Mouse (Mus musculus) layer of hippocampus, postnatal 25 days (tissue): ENCODE results near the gene Cryaa. TPM values are rescaled to one million over a fixed set of nuclear protein-coding genes. Genes with fewer than 3 reads are reported as not detected.
"Not testable (repeated sequence)": the region's sequence is repeated elsewhere in the genome, so short reads cannot be mapped to it uniquely, and the experiment has no call there.

Source experiments
- DNase-seq, 2 experiments: peaks; one replicate each; pipeline ENCODE4 v3.0.0; 2022; ENCODE audit warnings: mixed read lengths in 2 of 2, low spot score in 1 of 2; ENCODE audit errors: extremely low spot score in 1 of 2
- total RNA-seq, 2 experiments: library from RNA; stranded (reverse); gene quantifications; 2 replicates each; pipeline ENCODE4 v1.2.3; 2021

Cryaa gene
- total RNA-seq, 2 experiments from 2014 or later, result 0.31 TPM; not detected in 1

- DNase-seq, result peak; percentile 96 to 98
Measured at GRCm38 (mm10) chr17:31658468-31659185, 19.0 kb upstream of the Cryaa start, which contains the start of gene U2af1. Gene U2af1 (minus strand): TSS chr17:31658892.

- DNase-seq, result peak; percentile 67 to 75
Measured at GRCm38 (mm10) chr17:31660661-31661250, 16.9 kb upstream of the Cryaa start.

DNA sequence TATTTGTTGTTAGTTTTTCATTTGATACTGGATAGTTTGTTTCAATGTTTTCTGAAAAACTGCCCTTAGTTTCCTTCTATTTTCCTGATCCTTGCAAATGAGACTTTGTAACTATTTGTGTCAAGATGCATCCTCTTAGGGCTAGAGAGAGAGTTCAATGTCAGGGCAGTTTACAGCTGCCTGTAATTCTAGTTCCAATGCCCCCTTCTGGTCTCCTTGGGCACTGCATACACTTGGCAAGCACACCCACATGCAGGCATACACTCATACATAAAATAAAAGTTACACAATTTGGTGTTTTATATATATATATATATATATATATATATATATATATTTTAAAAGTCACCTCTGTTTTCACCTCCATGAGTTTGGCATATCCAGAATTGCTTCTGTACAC, 14.8 kb upstream of the Cryaa start:
- DNase-seq, result no peak

DNA sequence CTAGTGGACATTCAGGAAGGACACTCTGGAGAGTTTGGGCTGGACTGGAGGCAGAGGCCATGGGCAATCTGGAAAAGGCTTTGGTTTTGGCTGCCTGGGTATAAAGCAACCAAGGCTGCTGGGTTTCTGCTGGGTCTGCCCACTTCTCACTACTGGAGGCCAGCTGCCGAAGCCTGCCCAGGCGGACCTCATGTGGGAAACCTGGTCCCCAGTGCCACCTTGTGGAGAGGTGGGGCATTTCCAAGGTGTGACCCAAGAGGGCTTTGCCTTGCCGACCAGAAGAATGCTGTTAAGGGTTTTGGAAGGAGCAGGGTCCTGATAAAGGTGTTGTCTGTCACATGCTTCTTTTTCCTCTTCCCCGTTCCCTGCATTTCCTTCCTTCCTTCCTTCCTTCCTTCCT, 12.8 kb upstream of the Cryaa start:
- peak; percentile 46 to 78 for DNase-seq

GRCm38 (mm10) chr17:31668306-31668705, 9.3 kb upstream of the Cryaa start:
- no peak for DNase-seq

DNA sequence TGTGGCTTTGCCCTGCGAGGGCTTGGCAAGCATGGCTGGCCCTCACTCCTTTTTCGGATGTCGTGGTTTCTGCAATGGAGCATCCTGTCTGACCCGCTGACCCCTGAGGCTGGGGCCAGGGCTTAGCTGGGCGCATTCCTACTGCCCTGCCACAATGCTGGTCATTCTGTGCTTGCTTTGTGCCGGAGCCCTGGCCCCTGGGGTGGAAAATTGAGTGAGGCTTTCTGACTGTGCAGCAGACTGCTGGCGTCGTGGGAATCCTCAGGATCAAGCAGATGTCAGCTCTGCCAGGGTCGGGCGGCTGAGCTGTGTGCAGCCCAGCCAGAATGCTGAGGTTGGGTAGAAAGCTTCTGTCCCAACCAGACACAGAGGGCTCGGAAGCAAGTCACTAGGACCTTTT, 7.4 kb upstream of the Cryaa start:
- DNase-seq, result no peak

- no peak for DNase-seq
Measured at GRCm38 (mm10) chr17:31671698-31672097, 5.9 kb upstream of the Cryaa start.

- DNase-seq, result no peak
Measured at GRCm38 (mm10) chr17:31672279-31672678, 5.3 kb upstream of the Cryaa start.

DNA sequence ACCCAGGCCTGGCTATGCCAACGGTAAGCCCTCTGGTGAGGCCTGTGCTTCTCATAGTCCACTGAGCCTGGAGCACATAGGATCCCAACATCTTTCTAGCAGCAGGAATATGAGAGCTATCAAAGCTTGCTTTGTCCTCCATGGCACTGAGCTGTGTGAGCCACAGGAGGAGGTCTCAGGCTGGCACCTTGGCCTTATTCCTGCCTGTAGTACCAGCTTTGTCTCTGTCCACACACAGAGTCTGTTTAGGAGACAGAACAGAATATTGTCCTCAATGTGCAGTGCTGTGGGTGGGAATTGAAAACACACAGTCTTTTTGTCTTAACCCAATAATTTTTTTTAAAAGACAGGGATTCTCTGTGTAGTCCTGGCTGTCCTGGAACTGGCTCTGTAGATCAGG, 3.2 kb upstream of the Cryaa start:
- DNase-seq, result no peak

DNA sequence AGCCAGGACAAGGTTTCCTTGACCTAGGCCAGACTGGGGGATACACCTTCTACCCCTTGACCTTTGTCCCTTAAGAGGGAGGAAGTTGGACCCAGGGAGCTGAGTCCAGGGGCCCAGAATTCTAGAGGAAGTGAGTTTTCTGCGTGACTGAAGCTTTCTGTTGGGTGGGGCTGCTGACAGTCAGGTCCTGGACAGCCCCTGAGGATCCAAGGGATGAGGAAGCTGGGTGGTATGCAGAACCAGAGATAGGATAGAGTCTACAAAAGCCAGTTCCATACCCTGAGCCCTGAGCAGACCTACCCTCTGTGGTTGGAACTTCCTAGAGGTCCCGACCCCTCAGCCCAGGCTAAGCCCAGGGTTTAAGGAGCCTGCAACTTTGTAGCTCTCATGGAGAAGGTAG, 2.8 kb downstream of the Cryaa start:
- DNase-seq, result no peak

- peak; percentile 73 to 82 for DNase-seq
Measured at GRCm38 (mm10) chr17:31685514-31686224, 8.1 kb downstream of the Cryaa start.

DNA sequence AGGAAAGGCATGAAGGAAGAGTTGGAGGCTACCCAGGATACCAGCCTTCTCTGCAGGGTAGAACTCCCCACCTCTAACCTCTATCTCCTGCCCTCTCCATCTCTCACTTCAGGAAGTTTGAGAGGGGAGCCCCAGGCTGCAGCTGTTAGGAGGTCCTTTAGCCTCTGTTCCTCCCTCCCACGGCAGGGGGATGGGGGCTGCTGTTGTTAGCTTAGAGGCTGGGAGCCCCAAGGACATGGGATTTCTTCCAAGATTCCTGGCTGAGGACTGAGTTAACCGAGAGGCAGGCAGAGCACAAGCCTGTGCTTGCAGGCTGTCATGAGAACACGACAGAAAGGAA, 8.6 kb downstream of the Cryaa start:
- no peak for DNase-seq

DNA sequence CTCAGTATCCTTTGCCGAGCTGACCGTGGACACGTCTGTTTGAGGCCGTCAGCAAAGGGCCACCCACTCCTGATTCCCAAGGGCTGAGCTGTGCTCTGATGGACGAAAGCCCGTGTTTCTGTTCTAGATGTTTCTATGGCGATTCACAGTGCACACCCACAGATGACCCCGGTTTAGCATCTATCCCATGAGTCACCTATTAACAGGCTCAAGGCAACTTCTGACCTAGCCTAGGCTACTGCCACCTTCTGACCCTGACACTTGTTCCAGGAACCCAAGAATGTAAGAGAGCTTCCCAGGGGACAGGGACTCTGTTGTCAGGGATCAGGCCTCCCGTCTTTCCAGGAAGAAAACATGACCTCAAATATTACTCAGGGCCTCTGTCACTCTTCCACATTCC, 10.5 kb downstream of the Cryaa start:
- no peak for DNase-seq

GRCm38 (mm10) chr17:31689606-31690005, 12.0 kb downstream of the Cryaa start:
- no peak for DNase-seq

GRCm38 (mm10) chr17:31692918-31693317, 15.3 kb downstream of the Cryaa start:
- no peak for DNase-seq

- DNase-seq, result peak; percentile 69 to 89
Measured at GRCm38 (mm10) chr17:31693330-31694022, 15.9 kb downstream of the Cryaa start.

GRCm38 (mm10) chr17:31694023-31694376, 16.4 kb downstream of the Cryaa start:
- no peak for DNase-seq

DNA sequence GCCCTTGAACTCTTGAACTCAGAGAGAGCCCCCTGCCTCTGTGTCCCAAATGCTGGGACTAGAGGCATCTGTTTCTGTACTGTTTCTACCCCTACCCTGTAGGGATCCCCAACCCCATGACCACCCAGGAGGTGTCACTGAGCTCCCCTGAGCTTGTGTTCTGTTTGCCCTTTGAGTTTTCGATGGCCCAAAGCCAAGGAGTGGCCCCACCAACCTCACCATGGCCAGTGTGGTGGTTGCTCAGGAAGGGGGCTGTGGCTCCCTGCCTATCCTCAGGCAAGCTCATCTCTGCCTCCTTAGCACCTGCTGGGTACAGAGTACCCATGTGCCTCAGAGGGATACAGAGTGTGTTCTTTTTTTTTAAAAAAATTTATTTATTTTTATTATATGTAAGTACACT, 17.3 kb downstream of the Cryaa start:
- no peak for DNase-seq

DNA sequence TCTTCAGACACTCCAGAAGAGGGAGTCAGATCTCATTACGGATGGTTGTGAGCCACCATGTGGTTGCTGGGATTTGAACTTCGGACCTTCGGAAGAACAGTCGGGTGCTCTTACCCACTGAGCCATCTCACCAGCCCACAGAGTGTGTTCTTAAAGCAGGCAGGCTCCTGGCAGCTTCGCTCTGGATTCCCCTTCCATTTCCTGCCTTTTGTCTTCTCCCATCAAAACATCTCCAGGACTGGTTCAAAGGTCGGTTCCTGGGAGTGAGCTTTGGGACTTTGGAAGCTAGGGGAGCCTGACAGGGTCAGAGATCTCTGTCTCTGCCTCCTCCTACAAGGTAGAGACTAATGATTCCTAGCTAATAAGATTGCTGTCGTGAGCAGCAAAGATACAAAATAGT, 17.7 kb downstream of the Cryaa start:
- DNase-seq, result not testable (repeated sequence)

GRCm38 (mm10) chr17:31698347-31698746, 20.7 kb downstream of the Cryaa start:
- no peak for DNase-seq

- no peak for DNase-seq
Measured at GRCm38 (mm10) chr17:31703276-31703980, 25.8 kb downstream of the Cryaa start.
